Mouse (Mus musculus): ENCODE results near the gene Gsto2. TPM values are rescaled to one million over a fixed set of nuclear protein-coding genes. Genes with fewer than 3 reads are reported as not detected.
A peak's percentile ranks its signal among the peaks of the same experiment; 100 is the strongest.

Gsto2 gene
- polyA plus RNA-seq, 1 experiment from 2014 or later = 0.39 TPM

- WGBS (ENCODE audit: insufficient replicate concordance) = 88% methylated on average over 6 of the region's 6 CpGs
- H3K4me1 ChIP-seq (ENCODE audit: insufficient read depth) = peaks cover 4% of the 10 kb centered on the region
- H3K4me2 ChIP-seq (ENCODE audit: low read depth, low read length) = no peak overlapping the region
- no peaks in the 10 kb centered on the region for H3K9me3 ChIP-seq (ENCODE audit: low read length)
- ATAC-seq (no peak), DNase-seq (no peak)
- TF ChIP-seq CTCF (IDR thresholded peaks at IDR 0.05; ENCODE audit: low read depth) (no peak), EP300 (IDR thresholded peaks at IDR 0.05; ENCODE audit: low read depth) (no peak)
- H3K36me3 ChIP-seq (replicated peaks; ENCODE audit: insufficient read depth, low read length) = peaks cover 28% of the 10 kb centered on the region; the same call in 1 of the 2 replicates
- no peak overlapping the region for H3K4me3 ChIP-seq (ENCODE audit: low read depth, low read length)
- H3K27me3 ChIP-seq (ENCODE audit: insufficient read depth, low read length) = no peaks in the 10 kb centered on the region
- H3K9ac ChIP-seq (replicated peaks) = no peak overlapping the region
- no peak overlapping the region for H3K27ac ChIP-seq (ENCODE audit: low read depth)
These were observed 27.8 kb downstream of the Gsto2 start for GRCm38 (mm10) chr19:47893092-47893491.

GRCm38 (mm10) chr19:47898472-47899079, 33.2 kb downstream of the Gsto2 start:
- 60% methylated on average over 8 of the region's 8 CpGs for WGBS (ENCODE audit: insufficient replicate concordance)
- ATAC-seq (peak; percentile 74), DNase-seq (no peak)
- Histone ChIP-seq H3K4me3 (ENCODE audit: low read depth, low read length) (no peak overlapping the region), H3K9me3 (ENCODE audit: low read length) (no peaks in the 10 kb centered on the region), H3K36me3 (replicated peaks; ENCODE audit: insufficient read depth, low read length) (peaks cover 26% of the 10 kb centered on the region; the same call in 1 of the 2 replicates), H3K4me1 (ENCODE audit: insufficient read depth) (peaks cover 5% of the 10 kb centered on the region), H3K27ac (ENCODE audit: low read depth) (no peak overlapping the region), H3K4me2 (ENCODE audit: low read depth, low read length) (no peak overlapping the region), H3K9ac (replicated peaks) (no peak overlapping the region), H3K27me3 (ENCODE audit: insufficient read depth, low read length) (no peaks in the 10 kb centered on the region)
- peak; percentile 44; the same call in 1 of the 2 replicates for TF ChIP-seq EP300 (IDR thresholded peaks at IDR 0.05; ENCODE audit: low read depth)
- TF ChIP-seq CTCF (IDR thresholded peaks at IDR 0.05; ENCODE audit: low read depth) = no peak

GRCm38 (mm10) chr19:47900012-47900411, 34.7 kb downstream of the Gsto2 start:
- no peak overlapping the region for H3K4me2 ChIP-seq (ENCODE audit: low read depth, low read length)
- H3K27me3 ChIP-seq (ENCODE audit: insufficient read depth, low read length) = no peaks in the 10 kb centered on the region
- H3K4me3 ChIP-seq (ENCODE audit: low read depth, low read length) = no peak overlapping the region
- no peak overlapping the region for H3K9ac ChIP-seq (replicated peaks)
- DNase-seq = no peak
- H3K27ac ChIP-seq (ENCODE audit: low read depth) = 0 out of 2 replicates have a peak overlapping the region, but pooled peaks have one; percentile 11
- H3K9me3 ChIP-seq (ENCODE audit: low read length) = no peaks in the 10 kb centered on the region
- no peak for ATAC-seq
- H3K4me1 ChIP-seq (ENCODE audit: insufficient read depth) = peaks cover 5% of the 10 kb centered on the region
- TF ChIP-seq EP300 (IDR thresholded peaks at IDR 0.05; ENCODE audit: low read depth) = no peak
- TF ChIP-seq CTCF (IDR thresholded peaks at IDR 0.05; ENCODE audit: low read depth) = peak; percentile 58
- H3K36me3 ChIP-seq (replicated peaks; ENCODE audit: insufficient read depth, low read length) = peaks cover 21% of the 10 kb centered on the region; the same call in 1 of the 2 replicates
- WGBS (ENCODE audit: insufficient replicate concordance) = 46% methylated on average over 6 of the region's 6 CpGs

DNA sequence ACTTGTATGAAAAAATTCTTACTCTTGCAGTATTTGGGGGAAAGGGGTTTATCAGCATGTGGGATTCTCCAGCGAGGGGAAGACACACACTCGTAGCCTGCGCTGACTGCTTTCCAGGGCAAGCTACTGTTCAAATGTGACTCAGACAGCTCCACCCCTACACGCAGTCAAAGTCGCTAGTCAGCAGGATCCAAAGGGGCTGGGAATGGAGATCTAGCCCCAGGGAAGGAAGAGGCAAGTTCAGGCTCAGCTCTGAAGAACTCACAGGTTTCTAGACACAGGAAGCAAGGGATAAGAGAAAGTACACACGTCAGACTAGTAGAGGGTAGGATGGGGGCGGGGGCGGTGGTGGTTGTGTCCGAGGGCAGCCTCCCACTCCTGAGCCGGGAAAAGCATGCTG, 35.2 kb downstream of the Gsto2 start:
- 75% methylated on average over 10 of the region's 10 CpGs for WGBS (ENCODE audit: insufficient replicate concordance)
- no peak overlapping the region for H3K4me3 ChIP-seq (ENCODE audit: low read depth, low read length)
- H3K36me3 ChIP-seq (replicated peaks; ENCODE audit: insufficient read depth, low read length) = peaks cover 16% of the 10 kb centered on the region; the same call in 1 of the 2 replicates
- no peak overlapping the region for H3K9ac ChIP-seq (replicated peaks)
- H3K9me3 ChIP-seq (ENCODE audit: low read length) = no peaks in the 10 kb centered on the region
- ATAC-seq = peak; percentile 35
- H3K4me2 ChIP-seq (ENCODE audit: low read depth, low read length) = no peak overlapping the region
- H3K27me3 ChIP-seq (ENCODE audit: insufficient read depth, low read length) = no peaks in the 10 kb centered on the region
- no peak for DNase-seq
- TF ChIP-seq EP300 (IDR thresholded peaks at IDR 0.05; ENCODE audit: low read depth) (no peak), CTCF (IDR thresholded peaks at IDR 0.05; ENCODE audit: low read depth) (no peak)
- peaks cover 9% of the 10 kb centered on the region for H3K4me1 ChIP-seq (ENCODE audit: insufficient read depth)
- 0 out of 2 replicates have a peak overlapping the region, but pooled peaks have one; percentile 11 for H3K27ac ChIP-seq (ENCODE audit: low read depth)

DNA sequence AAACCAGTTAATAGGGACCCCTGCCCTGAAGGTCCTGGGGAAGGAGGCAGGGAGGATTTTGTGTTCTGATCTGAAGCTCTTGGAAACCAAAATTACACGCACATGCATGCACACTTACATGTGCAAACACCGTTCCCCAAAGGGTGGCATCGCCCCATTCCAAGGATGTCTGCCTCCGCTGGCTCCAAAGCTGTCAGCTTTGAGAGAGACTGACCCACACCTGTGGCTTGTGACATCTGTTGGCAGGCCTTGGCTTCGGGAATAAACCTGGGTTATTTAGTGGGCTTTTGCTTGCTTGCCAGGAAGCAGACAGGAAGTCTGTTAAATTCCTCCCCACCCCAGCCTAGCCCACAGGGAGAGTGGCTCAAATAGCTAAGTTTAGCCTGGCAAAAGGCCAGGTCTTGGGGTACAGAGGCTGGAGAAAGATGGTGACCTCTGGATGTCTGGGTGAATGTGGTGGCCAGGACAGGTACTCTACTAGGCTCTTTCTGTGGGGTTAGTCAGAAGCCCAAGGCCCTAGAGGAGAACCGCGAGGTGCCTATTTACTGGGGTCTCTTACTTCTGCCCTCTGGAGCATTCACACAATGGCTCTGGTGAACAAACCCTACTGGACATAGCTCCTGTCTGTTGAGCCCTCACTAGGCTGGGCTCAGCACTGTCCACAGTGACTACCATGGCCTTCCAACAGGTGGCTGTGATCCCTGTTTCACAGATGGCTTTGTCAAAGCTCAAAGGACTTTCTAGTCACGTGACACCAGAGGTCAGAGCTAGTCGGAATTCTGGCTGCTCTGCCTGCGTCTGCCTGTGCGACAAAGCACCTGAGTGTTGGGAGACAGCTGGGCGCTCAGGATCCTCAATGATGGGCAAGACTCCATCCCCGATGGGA, 37.2 kb downstream of the Gsto2 start:
- Histone ChIP-seq H3K27me3 (ENCODE audit: insufficient read depth, low read length) (no peaks in the 10 kb centered on the region), H3K4me1 (ENCODE audit: insufficient read depth) (peaks cover 9% of the 10 kb centered on the region), H3K9ac (replicated peaks) (no peak overlapping the region), H3K9me3 (ENCODE audit: low read length) (no peaks in the 10 kb centered on the region), H3K36me3 (replicated peaks; ENCODE audit: insufficient read depth, low read length) (no peaks in the 10 kb centered on the region), H3K4me3 (ENCODE audit: low read depth, low read length) (no peak overlapping the region), H3K4me2 (ENCODE audit: low read depth, low read length) (no peak overlapping the region), H3K27ac (ENCODE audit: low read depth) (no peak overlapping the region)
- TF ChIP-seq CTCF (IDR thresholded peaks at IDR 0.05; ENCODE audit: low read depth) = no peak
- TF ChIP-seq EP300 (IDR thresholded peaks at IDR 0.05; ENCODE audit: low read depth) = no peak
- DNase-seq (no peak), ATAC-seq (no peak)
- 66% methylated on average over 13 of the region's 13 CpGs for WGBS (ENCODE audit: insufficient replicate concordance)

GRCm38 (mm10) chr19:47903679-47904078, 38.3 kb downstream of the Gsto2 start:
- 75% methylated on average over 4 of the region's 4 CpGs for WGBS (ENCODE audit: insufficient replicate concordance)
- H3K9ac ChIP-seq (replicated peaks) = no peak overlapping the region
- H3K4me1 ChIP-seq (ENCODE audit: insufficient read depth) = peaks cover 12% of the 10 kb centered on the region

More at GRCm38 (mm10) chr19:47903679-47904078, 38.3 kb downstream of the Gsto2 start:
- no peak overlapping the region for H3K4me2 ChIP-seq (ENCODE audit: low read depth, low read length)
- TF ChIP-seq CTCF (IDR thresholded peaks at IDR 0.05; ENCODE audit: low read depth) (no peak), EP300 (IDR thresholded peaks at IDR 0.05; ENCODE audit: low read depth) (no peak)
- no peak overlapping the region for H3K27ac ChIP-seq (ENCODE audit: low read depth)
- no peak for DNase-seq
- H3K27me3 ChIP-seq (ENCODE audit: insufficient read depth, low read length) = no peaks in the 10 kb centered on the region
- H3K9me3 ChIP-seq (ENCODE audit: low read length) = no peaks in the 10 kb centered on the region
- ATAC-seq = no peak
- H3K4me3 ChIP-seq (ENCODE audit: low read depth, low read length) = no peak overlapping the region
- no peaks in the 10 kb centered on the region for H3K36me3 ChIP-seq (replicated peaks; ENCODE audit: insufficient read depth, low read length)

Data from liver, postnatal 0 days (tissue).